In the genomic region with DNA sequence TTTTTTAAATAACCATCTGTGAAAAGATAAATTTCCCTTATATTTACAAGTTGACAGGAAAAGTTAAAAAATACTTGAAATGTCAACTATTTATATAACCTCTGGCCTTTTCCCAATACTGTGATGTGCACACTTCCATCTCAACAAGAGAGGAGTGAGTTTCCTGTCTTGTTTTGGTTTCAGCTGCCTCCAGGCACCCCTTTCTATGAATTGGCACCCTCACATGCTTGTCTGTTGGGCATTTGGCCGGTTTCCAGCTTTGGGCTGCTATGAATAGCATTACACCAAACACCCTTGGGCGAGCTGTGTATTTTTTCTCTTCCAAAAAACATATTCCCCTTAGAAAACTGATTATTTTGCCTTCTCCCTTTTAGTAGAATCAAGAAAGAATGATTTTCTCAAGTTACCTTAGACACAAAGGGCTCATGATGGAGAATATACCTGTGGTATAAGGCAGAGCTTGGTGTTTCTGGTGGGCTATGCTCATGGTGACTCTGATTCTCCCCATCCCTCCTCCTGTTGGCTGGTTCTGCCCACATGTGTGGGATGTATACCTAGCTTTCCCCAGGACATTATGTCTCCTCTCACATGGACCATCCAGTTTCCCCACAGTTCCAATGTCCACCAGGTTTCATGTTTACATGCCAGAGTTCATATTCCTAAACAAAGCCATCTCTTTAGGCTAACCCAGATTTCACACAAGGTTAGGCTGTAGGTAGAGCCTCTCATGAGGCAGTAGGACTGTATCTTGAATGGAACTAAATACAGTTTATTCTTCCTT, we compare ENCODE assay signal across 16 mouse cellular contexts. TPM values are rescaled to one million over a fixed set of nuclear protein-coding genes. Genes with fewer than 3 reads are reported as not detected.
DNase-seq lines count a peak whose midpoint lies in the region; ATAC-seq lines count a peak whose summit lies in the region.
"Had no signal": no experiment of that assay in that cellular context is flagged by ENCODE, and none has a peak within 500 bp of the region (broad histone marks: within the 10 kb centered on the region; RNA-seq: fewer than 3 reads in every experiment).

No protein-coding gene starts in this region.

- DNase-seq in cerebellum, postnatal 14 days = peak; percentile 69 to 74
- no peak for DNase-seq in cerebellum, adult 11 months
- DNase-seq in heart, adult 11 months = peak; percentile 87
- DNase-seq in heart, embryonic 10.5 days (ENCODE audit: low spot score) = no peak
- no peak for DNase-seq in liver
- DNase-seq in right cerebral cortex, postnatal 4 days = peak; percentile 45
- DNase-seq: adrenal gland, adult 8-10 months; kidney, adult 9 months; lung, postnatal 4 days; thymus, postnatal 25 days had no signal

- no peak overlapping the region for H3K4me3 ChIP-seq in heart, embryonic 10.5 days
- no peak overlapping the region for H3K4me3 ChIP-seq in liver, embryonic 15.5 days (replicated peaks)
- no peak overlapping the region for H3K4me3 ChIP-seq in neural tube, embryonic 15.5 days (replicated peaks)
- H3K4me3 ChIP-seq: heart, embryonic 13.5 days; midbrain, embryonic 12.5 days; myocyte had no signal

- H3K27me3 ChIP-seq in heart, embryonic 10.5 days (ENCODE audit: insufficient read depth, poor library complexity, severe bottlenecking) = no peaks in the 10 kb centered on the region
- H3K27me3 ChIP-seq in liver, embryonic 15.5 days = peaks cover 53% of the 10 kb centered on the region
- peaks cover 5% of the 10 kb centered on the region; the same call in 1 of the 2 replicates for H3K27me3 ChIP-seq in neural tube, embryonic 15.5 days (replicated peaks)

- H3K9ac ChIP-seq in liver, embryonic 15.5 days = no peak overlapping the region
- H3K9ac ChIP-seq in neural tube, embryonic 15.5 days (replicated peaks) = no peak overlapping the region
- H3K9ac ChIP-seq: heart, embryonic 13.5 days; midbrain, embryonic 12.5 days had no signal

- H3K4me1 ChIP-seq in heart, embryonic 10.5 days = no peaks in the 10 kb centered on the region
- H3K4me1 ChIP-seq in liver, embryonic 15.5 days (replicated peaks) = no peaks in the 10 kb centered on the region
- H3K4me1 ChIP-seq in neural tube, embryonic 15.5 days = no peaks in the 10 kb centered on the region
- H3K4me1 ChIP-seq: midbrain, embryonic 12.5 days had no signal

- H3K4me2 ChIP-seq in liver, embryonic 15.5 days = no peak overlapping the region
- no peak overlapping the region for H3K4me2 ChIP-seq in neural tube, embryonic 15.5 days
- H3K4me2 ChIP-seq: heart, embryonic 13.5 days; midbrain, embryonic 12.5 days had no signal

- WGBS in heart, embryonic 10.5 days = 54% methylated on average over 2 of the region's 2 CpGs
- 29% methylated on average over 2 of the region's 2 CpGs for WGBS in liver, embryonic 15.5 days (ENCODE audit: insufficient replicate concordance)
- 64% methylated on average over 2 of the region's 2 CpGs for WGBS in neural tube, embryonic 15.5 days

- peaks cover 15% of the 10 kb centered on the region; the same call in 1 of the 2 replicates for H3K36me3 ChIP-seq in heart, embryonic 10.5 days
- no peaks in the 10 kb centered on the region for H3K36me3 ChIP-seq in liver, embryonic 15.5 days (replicated peaks)
- H3K36me3 ChIP-seq in neural tube, embryonic 15.5 days = no peaks in the 10 kb centered on the region

- ATAC-seq in liver, embryonic 15.5 days (ENCODE audit: insufficient read depth) = peak; percentile 61
- ATAC-seq in neural tube, embryonic 15.5 days (ENCODE audit: low FRiP score) = no peak

- no peaks in the 10 kb centered on the region for H3K9me3 ChIP-seq in heart, embryonic 10.5 days
- H3K9me3 ChIP-seq in liver, embryonic 15.5 days (replicated peaks) = no peaks in the 10 kb centered on the region
- no peaks in the 10 kb centered on the region for H3K9me3 ChIP-seq in neural tube, embryonic 15.5 days (replicated peaks)
- H3K9me3 ChIP-seq: heart, embryonic 13.5 days; midbrain, embryonic 12.5 days had no signal

- H3K27ac ChIP-seq in heart, embryonic 10.5 days = no peak overlapping the region
- 0 out of 2 replicates have a peak overlapping the region, but pooled peaks have one; percentile 34 for H3K27ac ChIP-seq in liver, embryonic 15.5 days (replicated peaks)
- no peak overlapping the region for H3K27ac ChIP-seq in neural tube, embryonic 15.5 days (replicated peaks)
- H3K27ac ChIP-seq: heart, embryonic 13.5 days; midbrain, embryonic 12.5 days; stomach, postnatal 0 days had no signal

RNA-seq across cellular contexts. Expression of a gene that starts 10.3 kb away (rescaled TPM):
- 654 and 797 TPM in 2 replicates for polyA plus RNA-seq in heart, embryonic 10.5 days (2016; fragmentation: Nextera tagmentation; extraction: Ambion mirVana)
- 148 and 163 TPM in 2 replicates for polyA plus RNA-seq in liver, embryonic 15.5 days (2015; fragmentation: Nextera tagmentation; extraction: Ambion mirVana)
- polyA plus RNA-seq in neural tube, embryonic 15.5 days (2015; fragmentation: Nextera tagmentation; extraction: Ambion mirVana) = 84.1 and 120 TPM in 2 replicates

Comparison
In these comparisons a context has a peak if more than half of its experiments do, and no peak if none do; other contexts are left out.
1. DNase-seq: peak in cerebellum, postnatal 14 days (2 of 2), heart, adult 11 months (single experiment) and right cerebral cortex, postnatal 4 days (single experiment); none in cerebellum, adult 11 months (single experiment), heart, embryonic 10.5 days (single experiment) and liver (single experiment).